In genomic region chr5:135653209-135653608, GRCm38 (mm10) we compare ENCODE assay signal across 26 mouse cellular contexts. TPM values are rescaled to one million over a fixed set of nuclear protein-coding genes. Genes with fewer than 3 reads are reported as not detected.
DNase-seq lines count a peak whose midpoint lies in the region; ATAC-seq lines count a peak whose summit lies in the region.
"Had no signal": no experiment of that assay in that cellular context is flagged by ENCODE, and none has a peak within 500 bp of the region (broad histone marks: within the 10 kb centered on the region; RNA-seq: fewer than 3 reads in every experiment).

No protein-coding gene starts in this region.

- 0 out of 2 replicates have a peak, but pooled peaks cover 3% of the 10 kb centered on the region for H3K4me1 ChIP-seq in kidney, embryonic 16.5 days (ENCODE audit: insufficient read depth, low read length)
- H3K4me1 ChIP-seq in embryonic facial prominence, embryonic 15.5 days = 0 out of 2 replicates have a peak, but pooled peaks cover 2% of the 10 kb centered on the region
- H3K4me1 ChIP-seq: embryonic facial prominence, embryonic 12.5 days; forebrain, embryonic 13.5 days; hindbrain, embryonic 15.5 days; midbrain, embryonic 10.5 days; neural tube, embryonic 13.5 days; stomach, embryonic 15.5 days had no signal

- no peaks in the 10 kb centered on the region for H3K36me3 ChIP-seq in kidney, embryonic 16.5 days (ENCODE audit: insufficient read depth, low read length)
- no peaks in the 10 kb centered on the region for H3K36me3 ChIP-seq in embryonic facial prominence, embryonic 15.5 days
- H3K36me3 ChIP-seq: embryonic facial prominence, embryonic 12.5 days; heart, embryonic 10.5 days; hindbrain, embryonic 15.5 days; limb, embryonic 15.5 days; midbrain, embryonic 10.5 days; neural tube, embryonic 13.5 days; stomach, embryonic 15.5 days had no signal

- no peaks in the 10 kb centered on the region for H3K27me3 ChIP-seq in kidney, embryonic 16.5 days (ENCODE audit: insufficient read depth, low read length)
- H3K27me3 ChIP-seq in embryonic facial prominence, embryonic 15.5 days = no peaks in the 10 kb centered on the region
- H3K27me3 ChIP-seq: embryonic facial prominence, embryonic 12.5 days; forebrain, embryonic 13.5 days; hindbrain, embryonic 15.5 days; limb, embryonic 15.5 days; neural tube, embryonic 13.5 days; stomach, embryonic 15.5 days had no signal

- peak; percentile 42 for DNase-seq in gastrocnemius, adult 18-20 months (ENCODE audit: low spot score)
- no peak for DNase-seq in gastrocnemius, postnatal 10 days
- DNase-seq in kidney, adult 8-10 months = no peak
- DNase-seq in skeletal muscle tissue, adult 2 months (ENCODE audit: low read depth, low spot score) = peak; percentile 72
- no peak for DNase-seq in cerebellum, adult 8-10 months
- no peak for DNase-seq in yolk sac, embryonic 10.5 days (ENCODE audit: low spot score)
- DNase-seq: adrenal gland, postnatal 36 days; cerebellum, adult 11 months; cerebellum, postnatal 14 days; kidney, postnatal 10 days; thymus, adult 2 months; thymus, postnatal 4 days had no signal

- 27% methylated on average over 2 of the region's 2 CpGs for WGBS in kidney, embryonic 16.5 days
- 40% methylated on average over 2 of the region's 2 CpGs for WGBS in embryonic facial prominence, embryonic 15.5 days

- H3K27ac ChIP-seq in kidney, embryonic 16.5 days (ENCODE audit: low read length) = no peak overlapping the region
- H3K27ac ChIP-seq in embryonic facial prominence, embryonic 15.5 days (replicated peaks) = no peak overlapping the region
- H3K27ac ChIP-seq: embryonic facial prominence, embryonic 12.5 days; forebrain, embryonic 13.5 days; heart, embryonic 10.5 days; hindbrain, embryonic 15.5 days; left cerebral cortex, adult 2 months; limb, embryonic 15.5 days; liver, embryonic 14.5 days; midbrain, embryonic 10.5 days; neural tube, embryonic 13.5 days; stomach, embryonic 15.5 days had no signal

- no peak overlapping the region for H3K4me2 ChIP-seq in kidney, embryonic 16.5 days (replicated peaks; ENCODE audit: low read depth, low read length)
- H3K4me2 ChIP-seq in embryonic facial prominence, embryonic 15.5 days (replicated peaks) = no peak overlapping the region
- H3K4me2 ChIP-seq: embryonic facial prominence, embryonic 12.5 days; forebrain, embryonic 13.5 days; hindbrain, embryonic 15.5 days; limb, embryonic 15.5 days; neural tube, embryonic 13.5 days; stomach, embryonic 15.5 days had no signal

- H3K9ac ChIP-seq in kidney, embryonic 16.5 days (replicated peaks; ENCODE audit: low read length) = no peak overlapping the region
- no peak overlapping the region for H3K9ac ChIP-seq in embryonic facial prominence, embryonic 15.5 days
- H3K9ac ChIP-seq: embryonic facial prominence, embryonic 12.5 days; forebrain, embryonic 13.5 days; hindbrain, embryonic 15.5 days; limb, embryonic 15.5 days; liver, embryonic 14.5 days; neural tube, embryonic 13.5 days; stomach, embryonic 15.5 days had no signal

- ATAC-seq in kidney, embryonic 16.5 days (ENCODE audit: low FRiP score, low TSS enrichment) = 0 out of 2 replicates have a peak, but pooled peaks have one; percentile 15
- ATAC-seq in embryonic facial prominence, embryonic 15.5 days (ENCODE audit: insufficient number of reproducible peaks, low FRiP score, low TSS enrichment, low read depth) = peak; percentile 21; the same call in 1 of the 2 replicates
- ATAC-seq: forebrain, embryonic 13.5 days; midbrain, embryonic 16.5 days had no signal

- no peak overlapping the region for H3K4me3 ChIP-seq in kidney, embryonic 16.5 days (ENCODE audit: low read length)
- no peak overlapping the region for H3K4me3 ChIP-seq in embryonic facial prominence, embryonic 15.5 days (replicated peaks)
- H3K4me3 ChIP-seq: embryonic facial prominence, embryonic 12.5 days; forebrain, embryonic 13.5 days; heart, embryonic 10.5 days; hindbrain, embryonic 15.5 days; left cerebral cortex, adult 2 months; limb, embryonic 15.5 days; midbrain, embryonic 10.5 days; myocyte; neural tube, embryonic 13.5 days; stomach, embryonic 15.5 days had no signal

- H3K9me3 ChIP-seq in kidney, embryonic 16.5 days (ENCODE audit: low read length) = 0 out of 2 replicates have a peak, but pooled peaks cover 4% of the 10 kb centered on the region
- H3K9me3 ChIP-seq in embryonic facial prominence, embryonic 15.5 days (replicated peaks) = no peaks in the 10 kb centered on the region
- H3K9me3 ChIP-seq: embryonic facial prominence, embryonic 12.5 days; forebrain, embryonic 13.5 days; heart, embryonic 10.5 days; hindbrain, embryonic 15.5 days; limb, embryonic 15.5 days; midbrain, embryonic 10.5 days; stomach, embryonic 15.5 days had no signal

RNA-seq across cellular contexts. Expression of gene Por, which starts 16.6 kb away (rescaled TPM):
- total RNA-seq in gastrocnemius, adult 18-20 months (2021) = 10 to 100 TPM; 30.3 to 35.6 TPM
- 10 to 100 TPM; 23.2 to 26.6 TPM for total RNA-seq in gastrocnemius, postnatal 10 days (2021)
- 106 and 107 TPM in 2 replicates for polyA plus RNA-seq in kidney, embryonic 16.5 days (2015; fragmentation: Nextera tagmentation; extraction: Ambion mirVana)
- 87.2 and 99.7 TPM in 2 replicates for polyA plus RNA-seq in embryonic facial prominence, embryonic 15.5 days (2015; fragmentation: Nextera tagmentation; extraction: Ambion mirVana)

RNA-seq across cellular contexts. Expression of gene Rhbdd2, which starts 20.8 kb away (rescaled TPM):
- total RNA-seq in gastrocnemius, adult 18-20 months (2021) = 10 to 100 TPM; 11.4 to 13.0 TPM
- 10 to 100 TPM; 10.1 to 11.3 TPM for total RNA-seq in gastrocnemius, postnatal 10 days (2021)
- polyA plus RNA-seq in kidney, embryonic 16.5 days (2015; fragmentation: Nextera tagmentation; extraction: Ambion mirVana) = 51.0 and 56.5 TPM in 2 replicates
- polyA plus RNA-seq in embryonic facial prominence, embryonic 15.5 days (2015; fragmentation: Nextera tagmentation; extraction: Ambion mirVana) = 35.6 and 39.9 TPM in 2 replicates

Comparison
In these comparisons a context has a peak if more than half of its experiments do, and no peak if none do; other contexts are left out.
1. DNase-seq: peak in gastrocnemius, adult 18-20 months (single experiment) and skeletal muscle tissue, adult 2 months (single experiment); none in gastrocnemius, postnatal 10 days (single experiment), kidney, adult 8-10 months (0 of 2), cerebellum, adult 8-10 months (single experiment) and yolk sac, embryonic 10.5 days (single experiment).